Mouse (Mus musculus) lung, adult 2 months (tissue): ENCODE measurements around the gene Naaladl2.

Experiments
- CTCF ChIP-seq: fragments of 200-500 bp; IDR thresholded peaks from 2 replicates; pipeline ENCODE4 v1.5.1; 2011; ENCODE audit warnings: mild to moderate bottlenecking, low read length, control low read depth; ENCODE audit not compliant: insufficient read depth
- POLR2A ChIP-seq: fragments of 200-500 bp; IDR thresholded peaks from 2 replicates; pipeline ENCODE4 v1.6.1; 2011; ENCODE audit warnings: low read depth, mild to moderate bottlenecking, control low read depth, low read length, borderline replicate concordance; ENCODE audit errors: extremely low read depth

- TF ChIP-seq POLR2A, result no peak
- no peak for TF ChIP-seq CTCF
These were observed 12.2 kb downstream of the Naaladl2 start for GRCm38 (mm10) chr3:25131848-25132247.
